Mouse (Mus musculus) splenic B cell, adult 2 months (primary cell): ENCODE measurements at regions not wholly inside any gene's neighbourhood (a gene's known extent, or its start where the extent isn't known, plus 50 kb on each side); places are given as distances from the start of the nearest gene placed in this dataset.
"Not testable (repeated sequence)": the region's sequence is repeated elsewhere in the genome, so short reads cannot be mapped to it uniquely, and the experiment has no call there.

ENCODE experiments used
- DNase-seq: peaks from one replicate; pipeline ENCODE4 v3.0.0-alpha.2; 2011; ENCODE audit warnings: low read depth, low spot score
- H3K27me3 ChIP-seq: 2 replicates; pipeline ENCODE4 v1.6.1; 2012; ENCODE audit warnings: mild to moderate bottlenecking, low read length, moderate library complexity, mixed read lengths; ENCODE audit not compliant: control insufficient read depth, poor library complexity, insufficient read depth, severe bottlenecking
- H3K36me3 ChIP-seq: 2 replicates; pipeline ENCODE4 v1.6.1; 2012; ENCODE audit warnings: mild to moderate bottlenecking, low read length, moderate library complexity, mixed read lengths; ENCODE audit not compliant: control insufficient read depth, poor library complexity, insufficient read depth, severe bottlenecking

DNA sequence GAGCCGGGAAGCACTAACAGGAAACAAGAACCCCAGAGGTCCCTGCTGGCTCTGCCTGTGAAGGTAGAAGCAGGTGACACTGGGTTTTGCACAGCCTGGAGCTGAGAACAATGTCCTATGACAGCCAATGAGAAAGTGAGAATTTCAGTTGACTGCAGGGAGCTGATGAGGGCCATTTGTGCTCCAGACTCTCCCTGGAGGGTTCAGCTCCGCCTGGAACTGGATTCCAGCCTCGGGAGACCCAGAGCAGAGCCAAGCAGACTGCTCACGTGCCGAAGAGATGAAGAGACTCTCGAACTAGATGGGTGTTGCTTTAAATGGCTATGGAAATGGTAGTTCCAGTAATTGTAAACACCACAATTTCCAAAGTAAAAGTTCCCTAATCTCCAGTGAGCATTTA is 93.5 kb downstream of the Cand1 start:
- DNase-seq, result no peak
- Histone ChIP-seq H3K27me3 (no peaks in the 10 kb centered on the region), H3K36me3 (no peaks in the 10 kb centered on the region)

DNA sequence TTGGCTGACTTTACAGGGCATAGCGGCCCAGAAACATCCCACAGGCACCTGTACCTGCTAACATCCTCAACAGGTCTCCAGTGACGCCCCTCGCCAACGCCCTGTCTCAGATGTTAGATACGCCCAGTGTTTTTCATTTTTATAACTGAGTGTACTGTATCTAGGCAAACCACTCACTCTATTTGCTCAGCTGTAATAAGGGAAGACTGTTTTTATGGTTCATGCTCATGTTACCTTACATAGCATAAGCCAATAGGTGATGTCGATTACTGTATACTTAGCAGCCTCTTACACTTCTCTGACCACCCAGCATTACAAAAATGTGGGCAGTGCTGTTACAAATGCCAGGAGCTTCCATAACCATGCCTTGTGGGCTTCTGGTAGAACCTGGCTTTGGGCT is 97.0 kb downstream of the Cand1 start:
- H3K27me3 ChIP-seq, result no peaks in the 10 kb centered on the region
- no peaks in the 10 kb centered on the region for H3K36me3 ChIP-seq
- DNase-seq, result no peak

DNA sequence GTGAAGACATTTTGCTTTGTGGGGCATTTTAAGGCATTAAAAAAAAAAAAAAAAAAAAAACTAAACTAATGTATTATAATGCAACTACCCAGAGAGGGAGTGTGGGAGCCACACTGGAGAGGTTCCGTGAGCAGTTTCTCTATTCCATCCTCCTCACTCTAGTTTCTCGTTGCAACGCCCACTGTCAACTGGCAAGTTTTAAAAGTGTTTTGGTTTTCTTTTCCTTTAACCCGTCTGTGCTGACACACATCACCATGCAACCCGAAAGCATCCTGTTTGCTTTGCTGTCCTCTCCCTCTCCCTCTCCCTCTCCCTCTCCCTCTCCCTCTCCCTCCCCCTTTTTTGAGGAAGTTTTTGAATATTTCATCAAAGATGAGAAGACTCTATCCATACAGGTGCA is 97.5 kb downstream of the Cand1 start:
- no peak for DNase-seq
- H3K36me3 ChIP-seq, result no peaks in the 10 kb centered on the region
- H3K27me3 ChIP-seq, result no peaks in the 10 kb centered on the region

- H3K36me3 ChIP-seq, result no peaks in the 10 kb centered on the region
- no peaks in the 10 kb centered on the region for H3K27me3 ChIP-seq
- DNase-seq, result no peak
These were observed 101.6 kb downstream of the Cand1 start for GRCm38 (mm10) chr10:119138237-119138636.

GRCm38 (mm10) chr10:119135489-119135924 is 104.3 kb downstream of the Cand1 start:
- no peaks in the 10 kb centered on the region for H3K27me3 ChIP-seq

GRCm38 (mm10) chr10:119134797-119135488 is 104.9 kb downstream of the Cand1 start:
- DNase-seq, result no peak
- H3K27me3 ChIP-seq, result no peaks in the 10 kb centered on the region
- no peaks in the 10 kb centered on the region for H3K36me3 ChIP-seq

More at GRCm38 (mm10) chr10:119135489-119135924, 104.3 kb downstream of the Cand1 start:
- H3K36me3 ChIP-seq, result no peaks in the 10 kb centered on the region
- no peak for DNase-seq

DNA sequence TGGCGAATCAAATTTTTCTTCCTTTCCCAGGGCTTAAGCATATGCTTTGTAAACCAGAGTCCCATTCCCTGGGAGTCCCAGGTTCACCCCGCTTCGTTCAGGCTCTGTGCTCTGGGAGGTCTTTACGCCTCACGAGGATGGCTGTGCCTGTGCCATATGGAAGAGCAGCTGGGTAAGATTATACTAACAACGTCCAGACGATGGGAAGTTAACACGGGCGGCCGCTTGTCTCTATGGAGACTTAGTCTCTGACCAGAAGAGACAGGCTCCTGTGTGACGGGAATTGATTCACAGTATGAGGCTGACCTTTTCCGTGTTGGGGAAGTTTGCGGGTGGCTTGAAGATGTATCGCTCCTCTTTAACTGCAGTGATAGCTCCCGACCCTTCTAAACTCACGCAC is 107.9 kb downstream of the Cand1 start:
- H3K27me3 ChIP-seq, result no peaks in the 10 kb centered on the region
- DNase-seq, result no peak
- no peaks in the 10 kb centered on the region for H3K36me3 ChIP-seq

- no peak for DNase-seq
- no peaks in the 10 kb centered on the region for H3K27me3 ChIP-seq
- H3K36me3 ChIP-seq, result no peaks in the 10 kb centered on the region
These were observed 109.2 kb downstream of the Cand1 start for GRCm38 (mm10) chr10:119130676-119131075.

- H3K36me3 ChIP-seq, result no peaks in the 10 kb centered on the region
- DNase-seq, result no peak
These were observed 111.8 kb downstream of the Cand1 start for GRCm38 (mm10) chr10:119128035-119128434.

GRCm38 (mm10) chr10:119123517-119123916 is 116.3 kb downstream of the Cand1 start:
- Histone ChIP-seq H3K27me3 (no peaks in the 10 kb centered on the region), H3K36me3 (no peaks in the 10 kb centered on the region)
- no peak for DNase-seq

More at GRCm38 (mm10) chr10:119128035-119128434, 111.8 kb downstream of the Cand1 start:
- H3K27me3 ChIP-seq, result no peaks in the 10 kb centered on the region

DNA sequence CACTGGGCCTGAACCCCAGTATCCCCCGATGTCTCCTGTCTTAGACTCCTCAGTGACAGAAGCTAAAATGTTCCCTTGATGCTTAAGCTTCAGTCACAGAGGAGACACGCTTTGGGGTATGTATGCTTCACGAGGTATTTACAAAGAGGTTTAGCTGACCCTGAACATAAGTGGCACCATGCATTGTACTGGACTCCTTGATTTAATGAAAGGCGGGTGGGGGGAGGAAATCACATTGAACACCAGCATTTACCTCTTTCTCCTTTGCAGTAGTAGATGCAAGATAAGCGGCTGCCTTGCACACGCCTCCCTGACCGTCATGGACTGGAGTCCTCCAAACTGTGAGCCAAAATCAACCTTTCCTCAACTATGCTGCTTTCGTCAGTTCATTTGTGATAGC is 117.5 kb downstream of the Cand1 start:
- Histone ChIP-seq H3K36me3 (no peaks in the 10 kb centered on the region), H3K27me3 (no peaks in the 10 kb centered on the region)
- DNase-seq, result no peak

GRCm38 (mm10) chr10:119121575-119121974 is 118.3 kb downstream of the Cand1 start:
- Histone ChIP-seq H3K27me3 (no peaks in the 10 kb centered on the region), H3K36me3 (no peaks in the 10 kb centered on the region)
- no peak for DNase-seq

DNA sequence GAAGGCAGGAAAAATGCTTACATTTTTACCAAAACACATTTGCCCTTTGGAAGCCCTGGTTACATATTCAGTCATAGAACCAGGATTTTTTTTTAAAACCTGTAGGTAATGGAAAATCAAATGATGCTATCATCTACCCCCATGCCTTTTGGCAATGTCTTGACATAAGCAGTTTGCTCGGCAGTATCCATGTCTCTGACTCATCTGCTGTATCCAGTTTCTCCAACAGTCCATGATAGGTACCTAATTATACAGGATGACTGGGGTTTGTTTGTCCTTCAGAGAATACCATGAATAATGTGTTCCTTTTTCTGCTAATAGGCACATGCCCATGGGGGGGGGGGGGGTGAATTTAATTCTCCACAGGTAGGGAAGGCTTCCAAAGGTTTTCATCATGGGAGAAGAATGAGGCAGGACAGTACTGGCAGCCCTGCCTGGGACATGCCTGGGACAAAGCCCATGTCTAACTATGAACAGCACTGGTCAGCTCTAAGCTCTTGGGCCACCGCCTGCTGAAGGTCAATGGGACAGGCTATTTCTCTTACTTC is 122.9 kb downstream of the Cand1 start:
- no peaks in the 10 kb centered on the region for H3K27me3 ChIP-seq
- DNase-seq, result no peak
- no peaks in the 10 kb centered on the region for H3K36me3 ChIP-seq

DNA sequence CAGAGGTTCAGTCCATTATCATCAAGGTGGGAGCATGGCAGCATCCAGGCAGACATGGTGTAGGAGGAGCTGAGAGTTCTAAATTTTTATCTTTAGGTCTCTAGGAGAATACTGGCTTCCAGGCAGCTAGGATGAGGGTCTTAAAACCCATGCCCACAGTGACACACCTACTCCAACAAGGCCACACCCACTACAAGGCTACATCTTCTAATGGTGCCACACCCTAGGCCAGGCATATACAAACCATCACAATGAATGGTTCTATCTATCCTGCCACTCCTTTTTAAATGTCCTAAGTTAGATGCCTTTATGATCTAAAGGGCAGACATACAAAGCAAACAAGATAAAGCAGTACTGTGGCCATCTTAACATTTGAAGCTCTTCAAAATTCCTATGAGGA is 124.7 kb downstream of the Cand1 start:
- H3K27me3 ChIP-seq, DNase-seq: not testable (repeated sequence)

DNA sequence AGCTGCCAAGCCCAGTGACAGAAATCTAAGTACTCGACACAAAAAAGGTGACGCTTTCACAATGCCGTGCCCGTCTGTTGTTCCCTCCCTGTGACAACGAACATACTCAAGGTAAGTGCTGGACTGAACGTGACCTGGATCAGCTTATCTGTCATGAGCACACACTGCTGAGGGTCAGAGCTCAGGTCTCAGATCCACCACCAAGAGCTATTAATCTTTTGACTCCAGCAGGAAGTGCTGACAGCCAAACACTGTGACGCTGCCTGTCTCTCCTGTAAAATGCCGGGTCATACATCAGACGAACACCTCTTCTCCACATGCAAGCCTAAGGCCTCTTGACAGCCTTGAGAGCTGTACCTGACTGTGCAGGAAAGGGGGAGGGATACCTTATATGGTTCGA is 125.2 kb downstream of the Cand1 start:
- DNase-seq, result no peak
- H3K27me3 ChIP-seq, result no peaks in the 10 kb centered on the region
- no peaks in the 10 kb centered on the region for H3K36me3 ChIP-seq

More for the DNA sequence above, 124.7 kb downstream of the Cand1 start:
- not testable (repeated sequence) for H3K36me3 ChIP-seq

DNA sequence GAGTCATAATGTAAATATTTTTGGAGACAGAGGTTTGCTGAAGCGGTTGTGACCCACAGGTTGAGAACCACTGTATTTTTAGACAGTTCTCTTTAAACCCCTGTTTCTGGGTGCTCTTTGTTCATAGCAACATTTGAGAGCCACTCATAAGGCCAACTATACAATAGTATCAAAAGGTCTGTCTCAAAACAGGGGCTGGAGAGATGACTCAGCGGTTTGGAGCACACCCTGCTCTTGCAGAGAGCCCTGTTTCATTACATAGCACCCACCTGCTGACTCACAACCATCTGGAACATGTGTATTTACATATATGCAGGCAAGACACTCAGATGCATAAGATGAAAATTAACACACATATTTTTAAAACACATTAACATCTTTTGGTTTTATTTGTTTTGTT is 128.0 kb downstream of the Cand1 start:
- DNase-seq, result no peak
- Histone ChIP-seq H3K36me3 (no peaks in the 10 kb centered on the region), H3K27me3 (no peaks in the 10 kb centered on the region)
